Mouse (Mus musculus): ENCODE data around the gene Ptprg.
"Not testable (repeated sequence)": the region's sequence is repeated elsewhere in the genome, so short reads cannot be mapped to it uniquely, and the experiment has no call there.

Ptprg gene

DNA sequence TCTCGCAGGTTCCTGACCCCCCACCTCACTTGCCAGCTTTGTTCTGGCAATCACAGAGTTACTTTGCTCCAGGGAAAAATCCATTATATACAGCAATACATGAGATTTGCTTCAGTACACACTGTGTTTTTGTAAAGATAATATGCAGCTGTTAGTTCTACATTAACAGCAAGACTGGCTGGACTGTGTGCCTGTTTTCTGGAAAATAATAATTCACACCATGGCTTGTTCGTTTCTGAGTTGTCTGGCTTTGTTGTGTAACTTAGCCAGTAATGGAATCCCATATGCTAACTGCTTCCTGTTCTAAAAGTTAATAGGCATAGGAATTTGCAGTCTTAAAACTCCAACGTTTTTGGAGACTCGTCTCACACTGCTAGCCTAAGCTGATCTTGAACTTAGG is 635.0 kb downstream of the Ptprg start:
- no peak for DNase-seq (ENCODE audit: extremely low read depth, low read depth, low spot score)

- DNase-seq (ENCODE audit: extremely low read depth, low read depth, low spot score) = no peak
These were observed 635.9 kb downstream of the Ptprg start for GRCm38 (mm10) chr14:12189266-12189665.

DNA sequence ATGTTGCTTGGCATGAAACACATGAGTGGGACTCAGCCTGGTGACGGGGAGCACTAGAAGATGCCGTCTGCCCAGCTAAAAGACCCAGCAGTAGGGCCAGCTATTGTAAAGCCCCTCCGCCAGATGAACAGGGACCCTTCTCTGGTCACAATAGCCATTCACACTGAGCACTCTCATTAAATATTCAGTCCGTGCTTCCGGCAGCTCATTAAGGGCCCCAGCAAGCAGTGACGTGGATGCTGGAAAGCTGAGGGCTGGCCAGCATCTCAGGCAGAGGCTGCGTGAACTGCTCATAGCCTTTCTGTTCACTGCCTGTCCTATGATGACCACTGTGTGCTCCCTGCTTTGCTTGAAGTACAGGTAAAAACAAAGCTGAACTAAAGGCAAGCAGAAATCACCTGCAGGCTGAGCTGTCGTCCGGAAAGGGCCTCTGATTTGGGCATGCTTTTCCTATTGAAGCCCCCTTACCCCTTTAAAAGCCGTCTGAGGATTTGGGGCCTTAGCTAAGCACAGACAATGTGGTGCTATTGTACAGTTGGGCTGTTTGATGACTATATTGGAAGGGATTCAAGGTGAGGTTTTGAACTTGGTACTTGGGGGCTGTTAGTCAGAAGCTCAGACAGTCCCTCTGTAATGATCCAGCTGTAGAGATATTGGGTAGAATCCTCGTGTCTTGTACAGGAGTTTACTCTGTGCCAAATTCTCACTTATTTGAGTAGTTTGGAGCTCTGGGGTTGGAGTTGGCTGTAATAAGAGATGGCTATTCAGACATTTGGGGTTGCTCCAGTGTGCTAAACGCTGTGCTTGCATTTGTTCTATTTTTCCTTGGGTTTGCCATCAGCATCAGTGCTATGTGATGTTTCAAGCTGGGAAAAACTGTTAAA is 636.6 kb downstream of the Ptprg start:
- no peak for DNase-seq (ENCODE audit: extremely low read depth, low read depth, low spot score)

DNA sequence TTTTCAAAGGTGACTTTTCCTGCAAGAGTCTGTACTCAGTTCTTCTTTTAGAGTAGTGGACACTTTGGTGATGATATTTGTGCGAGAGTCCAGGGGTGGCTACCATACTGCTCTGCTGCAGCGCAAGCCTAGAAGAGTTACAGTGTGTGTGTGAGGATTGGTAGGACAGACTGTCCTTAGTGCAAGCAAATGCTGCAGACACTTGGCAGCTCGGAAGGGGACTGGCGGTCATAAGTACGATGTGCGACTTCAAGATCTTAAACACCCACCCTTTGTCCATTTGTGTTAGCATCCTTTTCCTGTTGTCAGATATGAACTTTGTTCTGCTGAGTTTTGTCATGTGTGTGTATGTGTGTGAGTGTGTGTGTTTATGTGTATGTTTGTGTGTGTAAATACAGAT is 637.7 kb downstream of the Ptprg start:
- no peak for DNase-seq (ENCODE audit: extremely low read depth, low read depth, low spot score)

DNA sequence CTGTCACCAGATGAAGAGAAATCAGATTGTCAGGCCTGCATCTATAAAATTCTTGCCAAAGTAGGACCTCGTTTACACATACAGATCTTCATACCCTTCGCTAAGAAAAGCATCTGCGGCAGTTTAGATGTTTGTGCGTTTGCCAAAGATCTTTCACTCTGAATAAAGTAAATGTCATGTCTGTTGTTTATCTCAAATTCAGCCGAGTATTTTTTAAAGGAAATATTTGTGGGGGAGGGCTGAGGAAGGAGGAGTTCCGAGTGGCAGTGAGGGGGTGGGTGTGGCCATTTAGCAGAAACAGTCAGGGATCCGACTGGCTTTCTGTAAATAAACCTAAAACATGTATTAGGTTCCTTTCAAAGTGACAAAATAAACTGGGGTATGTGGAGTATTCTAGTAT is 645.4 kb downstream of the Ptprg start:
- DNase-seq (ENCODE audit: extremely low read depth, low read depth, low spot score) = no peak

- DNase-seq (ENCODE audit: extremely low read depth, low read depth, low spot score) = no peak
These were observed 646.9 kb downstream of the Ptprg start for GRCm38 (mm10) chr14:12199956-12200950.

DNA sequence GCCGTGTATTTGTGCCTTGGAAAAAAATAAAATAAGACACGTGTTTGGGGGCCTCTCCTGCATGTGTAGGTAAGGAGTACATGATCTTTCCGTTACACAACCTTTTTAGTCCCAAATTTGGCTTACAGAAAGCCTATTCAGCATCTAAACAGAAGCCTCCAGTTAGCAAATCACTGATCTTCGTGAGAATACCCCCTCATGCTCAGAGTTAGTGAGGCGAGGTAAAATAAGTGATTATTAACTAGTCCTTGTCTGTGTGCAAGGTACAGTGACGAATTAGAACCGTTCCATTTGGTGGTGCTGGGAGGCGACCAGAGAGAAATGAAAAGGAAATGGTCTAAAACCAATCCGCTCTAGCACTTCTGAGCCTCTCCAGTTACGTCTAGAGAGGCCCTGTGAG is 648.9 kb downstream of the Ptprg start:
- no peak for DNase-seq (ENCODE audit: extremely low read depth, low read depth, low spot score)

DNA sequence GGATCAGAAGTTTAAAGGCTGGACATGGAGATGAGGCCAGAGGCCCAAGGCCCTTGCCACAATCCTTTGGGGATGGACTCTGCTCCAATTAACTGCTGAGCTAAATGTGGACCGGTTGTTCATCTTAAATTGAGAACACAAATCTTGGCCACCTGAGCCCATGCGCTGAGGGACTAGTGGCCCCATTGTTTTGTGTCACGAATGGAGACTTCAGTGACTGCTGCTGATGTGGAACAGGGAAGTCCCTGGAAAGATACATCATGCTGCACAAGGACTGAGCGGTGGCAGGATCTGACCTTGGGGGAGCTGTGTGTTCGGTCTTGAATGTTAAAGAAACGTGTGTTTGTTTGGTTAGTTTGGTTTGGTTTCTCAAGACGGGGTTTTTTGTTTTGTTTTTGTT is 649.7 kb downstream of the Ptprg start:
- DNase-seq (ENCODE audit: extremely low read depth, low read depth, low spot score) = no peak

DNA sequence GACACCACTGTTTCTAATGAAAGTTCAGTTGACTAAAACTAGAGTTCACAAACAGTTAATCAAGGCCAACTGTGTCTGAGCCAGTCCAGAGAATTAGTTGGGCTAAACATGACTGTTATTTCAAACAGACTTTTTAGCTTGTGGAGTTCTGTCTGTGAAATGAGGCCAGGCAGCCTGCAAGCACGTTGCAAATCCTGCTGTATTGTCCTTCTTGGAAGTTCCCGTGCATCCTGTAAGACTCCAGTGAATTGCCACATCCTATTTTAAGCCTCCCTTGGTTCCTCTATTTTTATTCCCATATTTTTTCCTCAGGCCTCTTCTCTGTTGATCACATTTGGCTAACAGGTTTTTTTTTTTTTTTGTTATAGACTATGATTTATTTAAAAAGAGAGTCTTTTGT is 652.8 kb downstream of the Ptprg start:
- DNase-seq (ENCODE audit: extremely low read depth, low read depth, low spot score) = no peak

- DNase-seq (ENCODE audit: extremely low read depth, low read depth, low spot score) = no peak
These were observed 655.2 kb downstream of the Ptprg start for GRCm38 (mm10) chr14:12208554-12208953.

- no peak for DNase-seq (ENCODE audit: extremely low read depth, low read depth, low spot score)
These were observed 665.3 kb downstream of the Ptprg start for GRCm38 (mm10) chr14:12218544-12219150.

DNA sequence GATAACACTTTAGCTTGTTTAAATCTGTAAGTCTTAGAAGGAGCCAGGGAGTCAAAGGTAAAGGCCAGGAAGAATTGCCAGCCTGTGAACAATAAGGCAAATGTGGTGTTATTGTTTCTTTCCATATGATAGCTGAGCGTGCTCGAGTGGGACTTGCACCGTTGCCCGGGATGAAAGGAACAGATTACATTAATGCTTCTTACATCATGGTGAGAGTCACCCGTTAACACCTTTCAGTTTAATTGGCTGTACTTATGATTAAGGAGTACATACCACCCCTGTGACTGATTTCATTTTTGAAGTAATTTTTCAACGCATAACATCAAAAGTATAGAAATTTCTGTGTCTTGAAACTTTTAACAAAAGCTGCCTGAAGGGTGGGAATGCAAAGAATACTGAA is 666.5 kb downstream of the Ptprg start:
- no peak for DNase-seq (ENCODE audit: extremely low read depth, low read depth, low spot score)

GRCm38 (mm10) chr14:12220540-12220939 is 667.2 kb downstream of the Ptprg start:
- DNase-seq (ENCODE audit: extremely low read depth, low read depth, low spot score) = no peak

GRCm38 (mm10) chr14:12221571-12221970 is 668.2 kb downstream of the Ptprg start:
- DNase-seq (ENCODE audit: extremely low read depth, low read depth, low spot score) = no peak

DNA sequence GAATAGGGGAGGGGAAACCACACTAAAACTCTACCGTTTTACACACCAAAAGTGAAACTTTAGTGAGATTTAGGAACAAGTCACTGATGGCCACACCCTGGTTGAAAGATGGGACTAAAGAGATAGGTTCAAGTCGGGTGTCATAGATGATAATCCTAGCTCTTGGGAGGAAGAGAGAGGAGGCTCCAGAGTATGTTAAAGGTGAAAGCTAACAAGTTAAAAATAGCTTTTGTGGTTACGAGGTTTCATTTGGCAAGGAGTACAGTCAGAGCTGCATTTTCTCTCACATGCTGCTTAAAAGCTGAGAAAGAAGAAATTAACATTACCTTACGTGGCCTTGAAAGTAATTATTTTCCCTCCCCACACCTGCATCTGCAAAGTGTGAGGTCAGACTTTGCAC is 690.4 kb downstream of the Ptprg start:
- DNase-seq (ENCODE audit: extremely low read depth, low read depth, low spot score) = no peak

DNA sequence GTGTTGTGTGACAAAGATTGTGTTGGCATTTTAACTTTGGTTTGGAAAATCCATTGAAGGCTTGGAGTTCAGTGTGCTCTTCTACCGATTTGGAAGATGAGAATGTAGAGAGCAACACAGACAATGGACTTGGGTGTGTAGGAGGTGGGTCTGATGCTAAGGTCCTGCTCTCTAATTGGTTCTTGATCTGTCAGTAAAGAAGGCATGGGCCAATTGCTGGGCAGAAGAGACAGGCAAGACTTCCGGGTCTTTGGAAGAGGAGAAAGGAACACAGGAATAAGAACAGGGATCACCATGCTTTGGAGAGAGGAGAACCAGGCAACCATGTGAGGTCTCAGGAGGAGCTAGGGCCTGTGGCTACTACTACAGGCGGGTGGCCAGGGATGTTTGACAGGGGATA is 722.7 kb downstream of the Ptprg start:
- no peak for DNase-seq (ENCODE audit: extremely low read depth, low read depth, low spot score)

- no peak for DNase-seq (ENCODE audit: extremely low read depth, low read depth, low spot score)
These were observed 730.3 kb downstream of the Ptprg start, which contains the start of gene Gm49355 for GRCm38 (mm10) chr14:12283641-12284040. Gene Gm49355, plus strand, starts transcription at chr14:12283976.

GRCm38 (mm10) chr14:12284141-12284912 is 731.0 kb downstream of the Ptprg start, which contains the start of gene 3830406C13Rik:
Gene 3830406C13Rik, plus strand, starts transcription at chr14:12284173.
- DNase-seq (ENCODE audit: extremely low read depth, low read depth, low spot score) = no peak

DNA sequence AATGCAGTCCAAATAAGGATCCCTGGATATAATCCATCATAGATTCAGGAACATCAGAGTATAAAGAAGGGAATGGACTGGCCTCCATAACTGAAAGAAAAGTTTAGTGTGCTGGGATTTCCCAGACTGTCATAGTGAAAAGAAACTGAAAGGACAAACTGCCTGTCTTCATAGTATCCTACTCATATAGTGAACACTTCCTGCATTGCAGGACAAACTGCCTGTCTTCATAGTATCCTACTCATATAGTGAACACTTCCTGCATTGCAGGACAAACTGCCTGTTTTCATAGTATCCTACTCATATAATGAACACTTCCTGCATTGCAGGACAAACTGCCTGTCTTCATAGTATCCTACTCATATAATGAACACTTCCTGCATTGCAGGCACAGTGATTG is 736.4 kb downstream of the Ptprg start:
- DNase-seq (ENCODE audit: extremely low read depth, low read depth, low spot score) = not testable (repeated sequence)
